Mouse (Mus musculus) megakaryocyte, embryonic 14.5 days (primary cell): ENCODE measurements around the gene Ccdc32.

ENCODE experiments used
- FLI1 ChIP-seq: IDR thresholded peaks from 2 replicates; pipeline ENCODE4 v1.6.1; 2012; ENCODE audit warnings: low read length, inconsistent platforms, mixed read lengths
- GATA1 ChIP-seq: IDR thresholded peaks from 3 replicates; pipeline ENCODE4 v1.6.1; 2012; ENCODE audit warnings: mixed read lengths, low read length, inconsistent platforms, borderline replicate concordance

- no peak for TF ChIP-seq GATA1
- TF ChIP-seq FLI1, result no peak
These were observed 56.4 kb downstream of the Ccdc32 start for GRCm38 (mm10) chr2:118972687-118973376.
